Mouse (Mus musculus): Measurements from ENCODE around the gene Tusc2. TPM values are rescaled to one million over a fixed set of nuclear protein-coding genes. Genes with fewer than 3 reads are reported as not detected.
A peak's percentile ranks its signal among the peaks of the same experiment; 100 is the strongest.

The Tusc2 gene
- polyA plus RNA-seq (2014; fragmentation: Nextera tagmentation; extraction: Ambion mirVana): 57.3 and 60.2 TPM in 2 replicates

DNA sequence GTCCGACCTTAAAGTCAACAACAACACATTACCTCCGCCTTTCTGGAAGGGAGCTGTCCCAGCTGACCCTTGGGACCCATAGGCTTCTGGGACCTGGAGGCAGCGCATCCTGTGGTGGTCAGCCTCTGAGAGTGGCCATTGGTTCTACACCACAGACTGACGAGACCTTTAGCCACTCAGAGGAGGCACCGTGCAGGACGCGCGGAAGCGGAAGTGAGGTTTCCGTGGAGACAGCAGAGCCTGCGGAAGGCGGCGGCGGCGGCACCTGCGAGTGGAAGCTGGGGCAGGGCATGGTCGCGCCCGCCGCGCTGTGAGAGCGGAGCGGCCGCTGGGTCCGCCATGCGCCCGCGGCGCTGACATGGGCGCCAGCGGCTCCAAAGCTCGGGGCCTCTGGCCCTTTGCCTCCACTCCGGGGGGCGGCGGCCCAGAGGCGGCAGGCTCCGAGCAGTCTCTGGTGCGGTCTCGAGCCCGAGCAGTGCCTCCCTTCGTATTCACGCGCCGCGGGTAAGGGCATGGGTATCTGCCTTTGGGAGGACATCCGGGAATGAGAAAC lies at the start of gene Tusc2:
Gene Tusc2, plus strand, starts transcription at position 227 of the 553 bp plus-strand sequence.
- Histone ChIP-seq H3K4me2 (ENCODE audit: low read depth, severe bottlenecking) (peak within 1 kb of the TSS; percentile 80), H3K9me3 (ENCODE audit: control insufficient read depth, low read length) (no peaks in the 10 kb centered on the region), H3K4me3 (ENCODE audit: low read depth, low read length) (peak within 1 kb of the TSS; percentile 79), H3K27me3 (ENCODE audit: control insufficient read depth, insufficient read depth, low read length) (no peaks in the 10 kb centered on the region), H3K27ac (replicated peaks; ENCODE audit: low read depth, low read length) (no peak within 1 kb of the TSS), H3K36me3 (ENCODE audit: control insufficient read depth, insufficient read depth, low read length) (peaks cover 16% of the 10 kb centered on the region), H3K9ac (ENCODE audit: low read length) (peak within 1 kb of the TSS; percentile 72), H3K4me1 (ENCODE audit: control insufficient read depth, insufficient read depth, low read length) (peaks cover 14% of the 10 kb centered on the region)
- ATAC-seq (ENCODE audit: insufficient number of reproducible peaks, low FRiP score, low TSS enrichment, low read depth) (peak; percentile 88), DNase-seq (ENCODE audit: low spot score) (peak; percentile 94)
- WGBS: under 1% methylated on average over 46 of the region's 46 CpGs

DNA sequence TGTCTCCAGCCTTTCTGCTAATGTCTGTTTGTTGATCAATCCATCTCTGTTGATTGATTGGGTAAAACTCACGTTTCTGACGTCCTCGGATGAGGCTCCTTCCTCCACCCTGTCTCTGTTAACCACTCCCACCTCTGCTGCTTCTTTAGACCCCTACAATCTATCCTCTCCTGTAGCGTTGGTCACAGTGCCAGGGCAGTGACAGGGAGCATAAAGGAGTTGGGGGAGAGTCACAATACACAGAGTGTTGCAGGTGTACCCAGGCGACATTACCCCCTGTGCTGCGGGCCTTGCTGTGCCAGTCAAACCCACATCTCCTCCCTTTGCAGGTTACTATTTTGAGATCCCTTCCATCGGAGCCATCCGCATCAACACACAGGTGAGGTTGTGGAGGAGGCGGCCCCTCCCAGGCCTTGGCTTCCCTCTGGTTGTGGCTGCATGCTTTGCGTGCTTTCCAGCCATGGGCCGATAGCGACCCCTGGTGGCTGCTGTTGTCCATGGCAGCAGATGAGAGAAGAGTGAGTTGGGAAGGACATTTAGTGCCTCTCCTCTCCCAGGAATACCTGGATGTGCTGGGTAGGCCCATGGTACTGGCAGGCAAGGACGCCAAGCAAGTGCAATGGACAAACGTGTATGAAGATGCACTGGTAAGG lies 48.6 kb upstream of the Tusc2 start:
- WGBS: 19% methylated on average over 14 of the region's 14 CpGs
- H3K27ac ChIP-seq (replicated peaks; ENCODE audit: low read depth, low read length): no peak overlapping the region
- no peaks in the 10 kb centered on the region for H3K9me3 ChIP-seq (ENCODE audit: control insufficient read depth, low read length)
- no peaks in the 10 kb centered on the region for H3K36me3 ChIP-seq (ENCODE audit: control insufficient read depth, insufficient read depth, low read length)
- 0 out of 2 replicates have a peak, but pooled peaks have one; percentile 42 for ATAC-seq (ENCODE audit: insufficient number of reproducible peaks, low FRiP score, low TSS enrichment, low read depth)
- H3K4me3 ChIP-seq (ENCODE audit: low read depth, low read length): no peak overlapping the region
- no peak overlapping the region for H3K4me2 ChIP-seq (ENCODE audit: low read depth, severe bottlenecking)
- no peaks in the 10 kb centered on the region; the same call in 1 of the 2 replicates for H3K27me3 ChIP-seq (ENCODE audit: control insufficient read depth, insufficient read depth, low read length)
- H3K9ac ChIP-seq (ENCODE audit: low read length): no peak overlapping the region
- DNase-seq (ENCODE audit: low spot score): peak; percentile 94
- no peaks in the 10 kb centered on the region for H3K4me1 ChIP-seq (ENCODE audit: control insufficient read depth, insufficient read depth, low read length)

DNA sequence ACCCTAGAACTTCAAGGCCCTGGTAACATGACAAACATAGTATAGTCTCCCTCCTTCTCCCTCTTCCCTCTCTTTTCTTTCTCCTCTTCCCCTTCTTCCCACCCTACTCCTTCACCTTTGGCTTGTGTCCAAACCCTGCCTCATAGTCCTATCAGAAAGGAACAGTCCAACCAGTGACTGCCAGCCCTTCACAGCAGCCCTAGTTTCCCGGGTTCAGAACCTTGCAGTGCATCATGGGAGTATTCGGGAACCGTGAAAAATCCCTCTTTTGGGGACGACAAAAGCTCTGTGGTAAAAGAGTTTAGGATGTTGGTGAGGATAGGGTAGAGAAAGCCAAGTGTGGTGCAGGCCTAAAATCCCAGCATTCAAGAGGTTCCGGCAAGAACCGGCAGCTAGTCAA lies 42.7 kb upstream of the Tusc2 start:
- WGBS: 74% methylated on average over 6 of the region's 6 CpGs
- Histone ChIP-seq H3K27ac (replicated peaks; ENCODE audit: low read depth, low read length) (no peak overlapping the region), H3K4me3 (ENCODE audit: low read depth, low read length) (no peak overlapping the region), H3K27me3 (ENCODE audit: control insufficient read depth, insufficient read depth, low read length) (peaks cover 4% of the 10 kb centered on the region), H3K9ac (ENCODE audit: low read length) (no peak overlapping the region), H3K4me1 (ENCODE audit: control insufficient read depth, insufficient read depth, low read length) (peaks cover 8% of the 10 kb centered on the region; the same call in 1 of the 2 replicates), H3K4me2 (ENCODE audit: low read depth, severe bottlenecking) (no peak overlapping the region), H3K9me3 (ENCODE audit: control insufficient read depth, low read length) (no peaks in the 10 kb centered on the region), H3K36me3 (ENCODE audit: control insufficient read depth, insufficient read depth, low read length) (no peaks in the 10 kb centered on the region)
- DNase-seq (ENCODE audit: low spot score) (no peak), ATAC-seq (ENCODE audit: insufficient number of reproducible peaks, low FRiP score, low TSS enrichment, low read depth) (no peak)

DNA sequence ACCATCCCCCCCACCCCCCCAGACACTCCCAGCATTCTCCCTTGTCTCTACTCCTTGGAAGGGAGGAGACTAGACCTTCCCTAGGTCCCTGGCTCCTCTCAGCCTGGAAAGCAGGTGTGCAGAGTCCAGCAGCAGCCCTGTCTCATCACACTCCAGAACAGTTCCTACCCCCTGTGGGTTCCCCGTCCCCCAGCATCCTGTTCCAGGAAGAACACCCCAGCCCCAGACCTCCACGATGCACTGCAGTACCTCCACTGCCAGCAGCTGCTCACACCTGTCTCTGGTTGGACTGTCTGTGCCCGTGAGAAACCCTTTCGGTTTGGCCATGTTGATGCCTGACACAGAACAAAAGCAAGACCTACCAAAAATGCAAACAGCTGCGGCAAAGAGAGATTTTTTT lies 41.9 kb upstream of the Tusc2 start:
- peaks cover 11% of the 10 kb centered on the region for H3K27me3 ChIP-seq (ENCODE audit: control insufficient read depth, insufficient read depth, low read length)
- DNase-seq (ENCODE audit: low spot score) (no peak), ATAC-seq (ENCODE audit: insufficient number of reproducible peaks, low FRiP score, low TSS enrichment, low read depth) (no peak)
- H3K27ac ChIP-seq (replicated peaks; ENCODE audit: low read depth, low read length): no peak overlapping the region
- no peak overlapping the region for H3K4me3 ChIP-seq (ENCODE audit: low read depth, low read length)
- H3K4me1 ChIP-seq (ENCODE audit: control insufficient read depth, insufficient read depth, low read length): peaks cover 8% of the 10 kb centered on the region; the same call in 1 of the 2 replicates
- 62% methylated on average over 5 of the region's 5 CpGs for WGBS
- H3K4me2 ChIP-seq (ENCODE audit: low read depth, severe bottlenecking): no peak overlapping the region
- H3K36me3 ChIP-seq (ENCODE audit: control insufficient read depth, insufficient read depth, low read length): no peaks in the 10 kb centered on the region
- H3K9ac ChIP-seq (ENCODE audit: low read length): no peak overlapping the region
- no peaks in the 10 kb centered on the region for H3K9me3 ChIP-seq (ENCODE audit: control insufficient read depth, low read length)

DNA sequence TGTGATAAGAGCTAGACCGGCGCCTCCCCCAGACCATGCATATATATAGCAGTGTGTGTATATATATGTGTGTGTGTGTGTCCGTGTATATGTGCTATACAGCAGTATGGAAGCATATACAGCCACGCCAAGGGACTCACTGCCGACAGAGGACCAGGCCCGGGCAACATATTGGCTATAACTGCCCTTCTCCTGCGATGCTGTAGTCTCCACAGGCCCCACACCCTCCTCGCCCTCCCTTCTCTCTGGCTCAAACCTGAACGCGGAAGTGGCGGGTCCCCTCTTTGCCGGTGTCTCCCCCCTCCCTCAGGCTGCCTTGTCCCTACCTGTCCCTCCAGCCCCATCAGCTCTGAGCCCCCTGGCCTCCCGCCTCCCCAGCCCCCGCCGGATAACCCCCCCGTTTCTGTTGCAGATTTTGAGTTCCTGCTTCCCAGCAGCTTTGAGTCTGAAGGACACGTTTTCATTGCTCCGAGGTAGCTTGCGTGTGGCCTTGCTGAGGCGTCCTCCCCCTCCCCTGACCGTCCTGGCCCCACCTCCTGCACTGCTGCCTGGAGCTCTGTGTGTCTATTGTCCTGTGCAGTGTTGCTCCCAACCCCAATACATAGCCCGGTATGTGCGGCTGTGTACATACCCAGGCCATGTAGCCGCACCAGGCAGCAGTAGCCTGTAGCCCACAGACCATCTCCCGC lies 41.2 kb upstream of the Tusc2 start:
- 27% methylated on average over 25 of the region's 25 CpGs for WGBS
- Histone ChIP-seq H3K9me3 (ENCODE audit: control insufficient read depth, low read length) (no peaks in the 10 kb centered on the region), H3K4me1 (ENCODE audit: control insufficient read depth, insufficient read depth, low read length) (peaks cover 12% of the 10 kb centered on the region; the same call in 1 of the 2 replicates), H3K27me3 (ENCODE audit: control insufficient read depth, insufficient read depth, low read length) (peaks cover 18% of the 10 kb centered on the region), H3K4me3 (ENCODE audit: low read depth, low read length) (no peak overlapping the region), H3K27ac (replicated peaks; ENCODE audit: low read depth, low read length) (no peak overlapping the region), H3K9ac (ENCODE audit: low read length) (peak overlapping the region; percentile 35; the same call in 1 of the 2 replicates), H3K36me3 (ENCODE audit: control insufficient read depth, insufficient read depth, low read length) (no peaks in the 10 kb centered on the region), H3K4me2 (ENCODE audit: low read depth, severe bottlenecking) (peak overlapping the region; percentile 13; the same call in 1 of the 2 replicates)
- ATAC-seq (ENCODE audit: insufficient number of reproducible peaks, low FRiP score, low TSS enrichment, low read depth) (no peak), DNase-seq (ENCODE audit: low spot score) (no peak)

DNA sequence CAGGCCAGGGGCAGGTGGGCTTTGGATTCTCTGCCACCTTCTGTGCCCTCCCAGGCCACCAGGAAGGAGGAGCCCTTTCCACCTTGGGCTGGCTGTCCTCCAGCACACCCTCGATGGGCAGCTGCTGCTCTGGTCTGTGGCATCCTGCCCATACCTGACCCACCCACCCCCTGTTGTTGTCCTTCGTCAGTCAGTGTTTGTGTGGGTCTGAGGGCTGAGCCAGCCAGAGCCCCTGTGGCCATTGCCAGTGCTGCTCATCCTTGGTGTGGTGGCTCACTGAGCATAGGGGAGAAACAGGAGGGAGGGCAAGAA lies 40.7 kb upstream of the Tusc2 start:
- DNase-seq (ENCODE audit: low spot score): no peak
- Histone ChIP-seq H3K4me3 (ENCODE audit: low read depth, low read length) (no peak overlapping the region), H3K9me3 (ENCODE audit: control insufficient read depth, low read length) (no peaks in the 10 kb centered on the region), H3K4me2 (ENCODE audit: low read depth, severe bottlenecking) (peak overlapping the region; percentile 13; the same call in 1 of the 2 replicates), H3K27ac (replicated peaks; ENCODE audit: low read depth, low read length) (no peak overlapping the region), H3K27me3 (ENCODE audit: control insufficient read depth, insufficient read depth, low read length) (peaks cover 23% of the 10 kb centered on the region), H3K36me3 (ENCODE audit: control insufficient read depth, insufficient read depth, low read length) (no peaks in the 10 kb centered on the region), H3K9ac (ENCODE audit: low read length) (peak overlapping the region; percentile 35; the same call in 1 of the 2 replicates), H3K4me1 (ENCODE audit: control insufficient read depth, insufficient read depth, low read length) (peaks cover 15% of the 10 kb centered on the region)
- ATAC-seq (ENCODE audit: insufficient number of reproducible peaks, low FRiP score, low TSS enrichment, low read depth): no peak
- WGBS: 50% methylated on average over 2 of the region's 2 CpGs

DNA sequence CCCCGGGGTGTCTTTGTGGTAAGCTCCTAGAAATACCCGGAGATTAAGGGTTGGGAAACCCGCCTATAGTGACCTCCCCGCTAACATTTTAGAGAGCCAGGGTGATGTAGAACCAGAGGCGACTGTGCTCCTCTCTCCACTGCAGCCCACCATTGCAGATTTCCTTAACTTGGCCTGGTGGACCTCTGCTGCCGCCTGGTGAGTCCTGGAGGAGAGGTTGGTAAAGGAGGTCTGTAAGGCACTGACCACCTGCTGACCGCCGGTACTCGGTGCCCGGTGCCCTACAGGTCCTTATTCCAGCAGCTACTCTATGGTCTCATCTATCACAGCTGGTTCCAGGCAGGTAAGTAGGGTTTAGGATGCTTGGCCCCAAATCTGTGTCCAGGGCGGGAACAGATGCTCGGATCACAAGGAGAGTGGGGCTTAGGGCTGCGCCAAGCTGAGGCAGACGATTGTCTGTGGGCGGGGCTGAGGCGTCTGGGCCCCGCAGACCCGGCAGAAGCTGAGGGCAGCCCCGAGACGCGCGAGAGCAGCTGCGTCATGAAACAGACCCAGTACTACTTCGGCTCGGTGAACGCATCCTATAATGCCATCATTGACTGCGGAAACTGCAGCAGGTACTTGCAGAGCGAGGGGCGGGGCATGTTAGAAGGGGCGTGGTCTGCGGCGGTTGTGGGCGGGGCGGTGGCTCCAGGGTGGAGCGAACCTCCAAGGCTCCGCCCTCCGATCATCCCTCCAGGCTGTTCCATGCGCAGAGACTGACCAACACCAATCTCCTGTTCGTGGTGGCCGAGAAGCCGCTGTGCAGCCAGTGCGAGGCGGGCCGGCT lies 36.6 kb upstream of the Tusc2 start:
- peak; percentile 52; the same call in 1 of the 2 replicates for ATAC-seq (ENCODE audit: insufficient number of reproducible peaks, low FRiP score, low TSS enrichment, low read depth)
- peak; percentile 85 for DNase-seq (ENCODE audit: low spot score)
- H3K9me3 ChIP-seq (ENCODE audit: control insufficient read depth, low read length): no peaks in the 10 kb centered on the region
- peaks cover 13% of the 10 kb centered on the region for H3K4me1 ChIP-seq (ENCODE audit: control insufficient read depth, insufficient read depth, low read length)
- H3K4me2 ChIP-seq (ENCODE audit: low read depth, severe bottlenecking): peak overlapping the region; percentile 53
- WGBS: 6% methylated on average over 44 of the region's 44 CpGs
- H3K27me3 ChIP-seq (ENCODE audit: control insufficient read depth, insufficient read depth, low read length): peaks cover 32% of the 10 kb centered on the region
- no peak overlapping the region for H3K9ac ChIP-seq (ENCODE audit: low read length)
- peak overlapping the region; percentile 24 for H3K4me3 ChIP-seq (ENCODE audit: low read depth, low read length)
- H3K36me3 ChIP-seq (ENCODE audit: control insufficient read depth, insufficient read depth, low read length): no peaks in the 10 kb centered on the region
- no peak overlapping the region for H3K27ac ChIP-seq (replicated peaks; ENCODE audit: low read depth, low read length)
